Mouse (Mus musculus): ENCODE data around the gene Cdyl. TPM values are rescaled to one million over a fixed set of nuclear protein-coding genes. Genes with fewer than 3 reads are reported as not detected.
A peak's percentile ranks its signal among the peaks of the same experiment; 100 is the strongest.

The Cdyl gene
- polyA plus RNA-seq, 1 experiment from 2014 or later, result 11.8 TPM

DNA sequence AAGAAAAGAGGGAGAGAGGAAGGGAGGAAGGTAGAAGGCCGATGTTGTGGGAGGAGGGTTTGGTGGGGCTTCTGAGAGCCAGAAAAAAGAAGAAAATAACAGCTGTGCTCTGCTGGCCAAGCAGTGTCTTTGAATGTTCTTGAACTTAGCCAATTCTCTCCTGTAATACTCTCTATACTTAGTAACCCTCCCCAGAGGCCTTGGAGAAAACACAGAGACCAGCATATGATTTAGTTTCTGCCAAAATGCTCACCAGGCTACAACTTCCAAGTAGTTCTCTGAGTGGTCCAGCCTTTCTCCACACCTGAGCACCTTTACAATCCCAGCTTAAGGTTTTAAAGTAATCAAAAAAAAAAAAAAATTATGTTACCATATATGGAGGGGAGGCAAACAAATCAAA lies 218.6 kb downstream of the Cdyl start:
- no peak overlapping the region for H3K27ac ChIP-seq (ENCODE audit: low read depth, low read length)
- DNase-seq (ENCODE audit: low spot score, missing footprints) (no peak), ATAC-seq (ENCODE audit: low FRiP score) (no peak)
- WGBS, result 81% methylated on average over 1 of the region's 1 CpGs
- no peak overlapping the region for H3K4me2 ChIP-seq
- no peaks in the 10 kb centered on the region for H3K27me3 ChIP-seq (ENCODE audit: control insufficient read depth, insufficient read depth, low read length)
- no peaks in the 10 kb centered on the region for H3K9me3 ChIP-seq (ENCODE audit: control insufficient read depth, low read length)
- H3K9ac ChIP-seq (ENCODE audit: low read length), result no peak overlapping the region
- H3K36me3 ChIP-seq (ENCODE audit: control insufficient read depth, insufficient read depth, low read length), result no peaks in the 10 kb centered on the region
- H3K4me1 ChIP-seq (ENCODE audit: control insufficient read depth, insufficient read depth, low read length), result no peaks in the 10 kb centered on the region
- H3K4me3 ChIP-seq (ENCODE audit: low read depth, low read length), result no peak overlapping the region

DNA sequence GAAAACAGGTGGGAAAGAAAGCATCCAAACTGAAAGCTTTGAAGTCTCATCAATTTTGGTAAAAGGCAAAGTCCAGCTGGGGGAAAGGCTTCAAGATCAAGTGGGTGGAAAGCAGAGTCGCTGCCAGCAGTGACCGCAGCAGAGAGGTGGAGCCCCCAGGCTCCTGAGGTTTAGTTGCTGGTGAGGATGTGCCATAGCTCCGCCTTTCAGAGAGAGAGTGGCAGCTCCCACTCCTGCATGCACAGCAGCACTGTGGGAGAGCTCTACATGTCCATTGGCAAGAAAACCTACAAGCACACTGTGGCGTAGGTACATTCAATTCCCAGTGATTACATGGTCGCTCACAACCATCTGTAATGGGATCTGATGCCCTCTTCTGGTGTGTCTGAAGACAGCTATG lies 219.4 kb downstream of the Cdyl start:
- H3K4me2 ChIP-seq, result no peak overlapping the region
- H3K27me3 ChIP-seq (ENCODE audit: control insufficient read depth, insufficient read depth, low read length), result no peaks in the 10 kb centered on the region
- no peak overlapping the region for H3K4me3 ChIP-seq (ENCODE audit: low read depth, low read length)
- H3K9me3 ChIP-seq (ENCODE audit: control insufficient read depth, low read length), result no peaks in the 10 kb centered on the region
- DNase-seq (ENCODE audit: low spot score, missing footprints) (no peak), ATAC-seq (ENCODE audit: low FRiP score) (no peak)
- no peaks in the 10 kb centered on the region for H3K4me1 ChIP-seq (ENCODE audit: control insufficient read depth, insufficient read depth, low read length)
- no peak overlapping the region for H3K27ac ChIP-seq (ENCODE audit: low read depth, low read length)
- no peak overlapping the region for H3K9ac ChIP-seq (ENCODE audit: low read length)
- WGBS, result 59% methylated on average over 5 of the region's 5 CpGs
- H3K36me3 ChIP-seq (ENCODE audit: control insufficient read depth, insufficient read depth, low read length), result no peaks in the 10 kb centered on the region

DNA sequence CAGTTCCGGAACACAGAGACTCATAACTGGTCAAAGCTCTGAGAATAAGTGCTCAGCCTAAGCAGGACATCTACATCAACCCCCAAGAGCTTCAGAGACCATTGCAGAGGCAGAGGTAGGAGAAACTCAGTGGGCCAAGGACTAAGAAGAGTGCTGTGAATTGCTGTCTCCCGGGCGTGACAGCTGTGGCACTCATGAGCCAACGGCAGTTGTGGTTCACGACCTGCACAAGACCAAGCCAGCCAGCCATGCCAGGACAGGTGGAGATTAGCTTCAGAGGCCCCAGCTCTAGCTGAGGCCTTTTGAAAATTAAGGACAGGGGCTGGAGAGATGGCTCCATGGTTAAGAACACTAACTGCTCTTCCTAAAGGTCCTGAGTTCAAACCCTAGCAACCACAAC lies 219.9 kb downstream of the Cdyl start:
- H3K9ac ChIP-seq (ENCODE audit: low read length), result no peak overlapping the region
- H3K27me3 ChIP-seq (ENCODE audit: control insufficient read depth, insufficient read depth, low read length), result no peaks in the 10 kb centered on the region
- no peak overlapping the region for H3K27ac ChIP-seq (ENCODE audit: low read depth, low read length)
- no peaks in the 10 kb centered on the region for H3K4me1 ChIP-seq (ENCODE audit: control insufficient read depth, insufficient read depth, low read length)
- H3K4me3 ChIP-seq (ENCODE audit: low read depth, low read length), result no peak overlapping the region
- WGBS, result 86% methylated on average over 5 of the region's 5 CpGs
- no peak overlapping the region for H3K4me2 ChIP-seq
- no peak for ATAC-seq (ENCODE audit: low FRiP score)
- no peak for DNase-seq (ENCODE audit: low spot score, missing footprints)
- H3K36me3 ChIP-seq (ENCODE audit: control insufficient read depth, insufficient read depth, low read length), result no peaks in the 10 kb centered on the region
- no peaks in the 10 kb centered on the region for H3K9me3 ChIP-seq (ENCODE audit: control insufficient read depth, low read length)

DNA sequence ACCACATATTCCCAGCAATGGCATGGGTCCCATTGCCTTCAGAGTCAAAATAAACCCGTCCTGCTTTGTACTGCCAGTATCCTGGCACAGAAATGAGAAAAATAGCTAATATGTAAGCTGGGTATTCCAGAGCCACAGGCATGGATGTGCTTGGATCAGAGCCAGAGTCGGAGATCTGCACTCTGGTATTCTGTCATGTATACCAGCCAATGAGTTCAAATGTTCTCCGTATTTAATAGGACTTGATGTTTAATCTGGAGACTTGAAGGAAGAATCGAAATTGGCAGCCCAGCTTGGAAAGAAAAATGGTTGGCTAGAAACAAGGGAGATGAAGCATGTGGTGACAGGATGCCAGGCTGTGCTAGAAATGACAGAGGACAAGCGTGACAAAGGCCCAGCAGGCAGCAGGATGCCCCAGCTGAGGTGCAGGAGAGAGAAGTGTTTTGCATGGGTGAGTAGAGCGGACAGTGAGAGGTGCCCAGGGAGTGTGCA lies 221.0 kb downstream of the Cdyl start:
- H3K9me3 ChIP-seq (ENCODE audit: control insufficient read depth, low read length), result no peaks in the 10 kb centered on the region
- 73% methylated on average over 6 of the region's 6 CpGs for WGBS
- no peak overlapping the region for H3K9ac ChIP-seq (ENCODE audit: low read length)
- no peak overlapping the region for H3K27ac ChIP-seq (ENCODE audit: low read depth, low read length)
- H3K4me1 ChIP-seq (ENCODE audit: control insufficient read depth, insufficient read depth, low read length), result no peaks in the 10 kb centered on the region
- DNase-seq (ENCODE audit: low spot score, missing footprints), result no peak
- no peaks in the 10 kb centered on the region for H3K27me3 ChIP-seq (ENCODE audit: control insufficient read depth, insufficient read depth, low read length)
- no peaks in the 10 kb centered on the region for H3K36me3 ChIP-seq (ENCODE audit: control insufficient read depth, insufficient read depth, low read length)
- no peak overlapping the region for H3K4me2 ChIP-seq
- no peak overlapping the region for H3K4me3 ChIP-seq (ENCODE audit: low read depth, low read length)
- no peak for ATAC-seq (ENCODE audit: low FRiP score)

DNA sequence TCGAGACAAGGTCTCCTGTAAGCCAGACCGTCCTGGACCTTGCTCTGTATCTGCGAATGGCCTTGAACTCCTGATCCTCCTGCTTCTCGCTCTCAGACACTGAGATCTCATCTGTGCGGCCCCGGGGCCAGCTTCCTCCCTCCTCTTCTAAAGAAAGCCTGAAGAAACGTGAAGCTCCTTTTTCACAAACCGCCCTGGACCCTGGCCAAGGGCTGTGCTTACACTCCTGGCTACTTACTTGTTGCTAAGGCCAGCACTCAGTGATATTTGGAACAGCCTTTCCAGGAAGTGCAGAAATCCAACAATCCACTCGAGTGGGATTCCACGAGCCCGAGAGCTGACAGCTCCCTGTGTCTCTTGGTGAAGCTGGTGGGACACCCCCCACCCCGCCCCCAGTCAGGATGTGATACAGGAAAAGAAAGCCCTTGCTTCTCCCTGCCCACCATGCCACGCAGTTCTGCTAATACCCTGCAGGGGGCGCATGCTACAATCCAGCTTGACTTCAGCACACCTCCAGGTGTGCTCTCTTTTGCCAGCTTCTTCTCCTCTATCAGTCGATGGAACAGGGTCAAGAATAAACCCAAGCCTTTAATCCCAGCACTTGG lies 226.6 kb downstream of the Cdyl start:
- 44% methylated on average over 15 of the region's 15 CpGs for WGBS
- no peak for ATAC-seq (ENCODE audit: low FRiP score)

DNA sequence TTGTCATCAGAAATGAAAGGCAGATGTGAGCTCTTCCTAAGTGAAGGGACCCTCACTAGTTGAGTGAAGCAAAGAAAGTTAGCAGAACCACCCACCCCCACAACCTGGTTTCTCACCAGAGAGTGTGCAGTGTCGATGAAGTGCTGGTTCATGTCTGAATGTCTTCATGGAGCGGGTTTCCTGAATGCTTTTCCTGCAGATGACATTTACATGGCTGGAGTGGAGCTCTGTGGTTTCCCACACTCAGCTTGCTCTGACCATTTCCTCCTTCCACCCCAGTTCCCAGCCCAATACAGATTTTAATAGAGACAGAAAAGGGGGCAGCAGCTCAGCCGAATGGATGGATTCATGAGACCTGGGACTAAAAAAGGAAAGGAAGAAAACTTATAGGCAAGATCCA lies 233.2 kb downstream of the Cdyl start:
- Histone ChIP-seq H3K27me3 (ENCODE audit: control insufficient read depth, insufficient read depth, low read length) (no peaks in the 10 kb centered on the region), H3K9ac (ENCODE audit: low read length) (no peak overlapping the region), H3K36me3 (ENCODE audit: control insufficient read depth, insufficient read depth, low read length) (0 out of 2 replicates have a peak, but pooled peaks cover 2% of the 10 kb centered on the region), H3K27ac (ENCODE audit: low read depth, low read length) (no peak overlapping the region), H3K4me1 (ENCODE audit: control insufficient read depth, insufficient read depth, low read length) (no peaks in the 10 kb centered on the region), H3K4me3 (ENCODE audit: low read depth, low read length) (no peak overlapping the region), H3K9me3 (ENCODE audit: control insufficient read depth, low read length) (no peaks in the 10 kb centered on the region), H3K4me2 (no peak overlapping the region)
- DNase-seq (ENCODE audit: low spot score, missing footprints) (no peak), ATAC-seq (ENCODE audit: low FRiP score) (no peak)
- WGBS, result 90% methylated on average over 3 of the region's 3 CpGs

More for the DNA sequence above, 226.6 kb downstream of the Cdyl start:
- H3K27ac ChIP-seq (ENCODE audit: low read depth, low read length), result no peak overlapping the region
- no peaks in the 10 kb centered on the region for H3K9me3 ChIP-seq (ENCODE audit: control insufficient read depth, low read length)
- H3K4me1 ChIP-seq (ENCODE audit: control insufficient read depth, insufficient read depth, low read length), result no peaks in the 10 kb centered on the region
- H3K36me3 ChIP-seq (ENCODE audit: control insufficient read depth, insufficient read depth, low read length), result no peaks in the 10 kb centered on the region
- H3K9ac ChIP-seq (ENCODE audit: low read length), result no peak overlapping the region
- H3K4me3 ChIP-seq (ENCODE audit: low read depth, low read length), result no peak overlapping the region
- peak; percentile 85 for DNase-seq (ENCODE audit: low spot score, missing footprints)
- no peak overlapping the region for H3K4me2 ChIP-seq
- H3K27me3 ChIP-seq (ENCODE audit: control insufficient read depth, insufficient read depth, low read length), result no peaks in the 10 kb centered on the region

DNA sequence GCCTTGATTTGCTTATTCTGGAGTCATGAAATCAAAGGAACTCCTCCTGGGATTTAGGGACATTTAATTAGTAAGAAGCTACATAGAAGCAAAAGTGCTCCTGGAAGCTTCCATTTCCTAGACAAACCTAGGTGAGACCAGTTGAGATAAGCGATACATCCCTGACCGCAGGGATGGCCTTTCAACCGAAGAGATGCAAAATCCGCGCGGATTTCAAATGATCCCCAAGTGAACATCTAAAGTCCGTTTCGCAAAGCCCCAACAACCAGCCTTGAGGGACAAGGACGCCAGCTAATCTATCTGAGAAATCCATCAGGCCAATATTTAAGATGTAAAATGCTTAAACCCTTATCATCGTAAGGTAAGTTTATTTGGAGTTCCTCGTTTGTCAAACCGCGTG lies 245.7 kb downstream of the Cdyl start:
- no peaks in the 10 kb centered on the region for H3K4me1 ChIP-seq (ENCODE audit: control insufficient read depth, insufficient read depth, low read length)
- DNase-seq (ENCODE audit: low spot score, missing footprints) (no peak), ATAC-seq (ENCODE audit: low FRiP score) (no peak)
- peak overlapping the region; percentile 68 for H3K4me2 ChIP-seq
- WGBS, result 2% methylated on average over 13 of the region's 13 CpGs
- peak overlapping the region; percentile 64 for H3K9ac ChIP-seq (ENCODE audit: low read length)
- no peaks in the 10 kb centered on the region for H3K9me3 ChIP-seq (ENCODE audit: control insufficient read depth, low read length)
- H3K36me3 ChIP-seq (ENCODE audit: control insufficient read depth, insufficient read depth, low read length), result no peaks in the 10 kb centered on the region
- no peak overlapping the region for H3K27ac ChIP-seq (ENCODE audit: low read depth, low read length)
- peak overlapping the region; percentile 54 for H3K4me3 ChIP-seq (ENCODE audit: low read depth, low read length)
- no peaks in the 10 kb centered on the region for H3K27me3 ChIP-seq (ENCODE audit: control insufficient read depth, insufficient read depth, low read length)

DNA sequence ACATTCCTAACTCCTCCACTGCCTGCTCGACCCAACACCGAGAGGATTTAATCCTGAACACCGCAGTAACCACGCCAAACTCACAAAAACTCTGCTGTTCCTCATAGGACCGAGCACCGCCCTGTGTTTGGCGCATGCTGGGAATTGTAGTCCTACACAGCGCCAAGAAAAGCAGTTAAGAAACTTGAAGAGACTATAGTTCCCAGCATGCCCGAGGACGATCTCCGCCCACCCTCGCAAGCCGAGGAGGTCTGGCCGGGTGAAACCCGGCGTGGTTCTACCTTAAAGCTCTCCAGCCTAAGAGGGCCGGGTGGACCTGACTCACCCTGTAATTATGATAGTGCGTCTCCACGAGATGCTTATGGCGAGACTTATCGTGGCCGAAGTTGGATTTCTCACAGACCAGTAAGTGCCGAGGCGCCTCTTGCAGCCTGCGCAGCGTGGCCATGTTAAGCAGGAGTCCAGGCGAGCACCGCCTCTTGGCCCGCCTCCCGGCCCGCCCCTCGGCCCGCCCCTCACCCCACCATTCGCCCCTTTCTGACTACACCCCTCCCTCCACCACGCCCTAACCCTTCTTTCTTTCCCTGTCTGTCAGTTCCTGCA lies 246.3 kb downstream of the Cdyl start, which contains the start of gene Rpp40:
Gene Rpp40 (minus strand): TSS at position 481 of the 603 bp plus-strand sequence.
- Histone ChIP-seq H3K27ac (ENCODE audit: low read depth, low read length) (no peak within 1 kb of the TSS), H3K36me3 (ENCODE audit: control insufficient read depth, insufficient read depth, low read length) (no peaks in the 10 kb centered on the region), H3K4me1 (ENCODE audit: control insufficient read depth, insufficient read depth, low read length) (no peaks in the 10 kb centered on the region), H3K27me3 (ENCODE audit: control insufficient read depth, insufficient read depth, low read length) (no peaks in the 10 kb centered on the region), H3K4me3 (ENCODE audit: low read depth, low read length) (peak within 1 kb of the TSS; percentile 54), H3K4me2 (peak within 1 kb of the TSS; percentile 68), H3K9me3 (ENCODE audit: control insufficient read depth, low read length) (no peaks in the 10 kb centered on the region), H3K9ac (ENCODE audit: low read length) (peak within 1 kb of the TSS; percentile 64)
- ATAC-seq (ENCODE audit: low FRiP score) (peak; percentile 100), DNase-seq (ENCODE audit: low spot score, missing footprints) (peak; percentile 99)
- under 1% methylated on average over 35 of the region's 35 CpGs for WGBS

DNA sequence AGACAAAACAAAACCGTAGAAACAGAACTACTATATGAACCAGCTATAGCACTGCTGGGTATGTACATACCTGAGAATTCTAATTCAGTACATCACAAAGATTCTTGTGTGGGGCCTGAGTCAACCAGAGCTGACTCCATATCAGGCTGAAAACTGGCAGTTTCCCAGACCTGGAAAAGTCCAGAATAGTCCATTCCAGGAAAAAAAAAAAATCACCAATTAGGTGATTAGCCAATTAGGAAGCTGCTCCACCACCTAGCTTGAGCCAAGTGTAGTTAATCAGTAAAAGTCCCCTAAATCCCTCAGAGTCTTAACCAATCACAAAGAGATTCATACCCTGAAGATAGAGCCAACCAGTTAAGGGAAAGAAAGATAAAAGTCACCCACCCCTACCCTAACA lies 251.8 kb downstream of the Cdyl start:
- 80% methylated on average over 1 of the region's 1 CpGs for WGBS
- DNase-seq (ENCODE audit: low spot score, missing footprints), result no peak
- H3K27ac ChIP-seq (ENCODE audit: low read depth, low read length), result no peak overlapping the region
- no peaks in the 10 kb centered on the region for H3K27me3 ChIP-seq (ENCODE audit: control insufficient read depth, insufficient read depth, low read length)
- H3K4me1 ChIP-seq (ENCODE audit: control insufficient read depth, insufficient read depth, low read length), result no peaks in the 10 kb centered on the region
- no peaks in the 10 kb centered on the region for H3K9me3 ChIP-seq (ENCODE audit: control insufficient read depth, low read length)
- H3K36me3 ChIP-seq (ENCODE audit: control insufficient read depth, insufficient read depth, low read length), result no peaks in the 10 kb centered on the region
- H3K4me3 ChIP-seq (ENCODE audit: low read depth, low read length), result no peak overlapping the region
- ATAC-seq (ENCODE audit: low FRiP score), result no peak
- no peak overlapping the region for H3K9ac ChIP-seq (ENCODE audit: low read length)
- H3K4me2 ChIP-seq, result no peak overlapping the region

Measured in midbrain, embryonic 11.5 days (tissue).